Mouse (Mus musculus): ENCODE results near the gene Gm14190.
"Not testable (repeated sequence)": the region's sequence is repeated elsewhere in the genome, so short reads cannot be mapped to it uniquely, and the experiment has no call there.

Gm14190 gene

DNA sequence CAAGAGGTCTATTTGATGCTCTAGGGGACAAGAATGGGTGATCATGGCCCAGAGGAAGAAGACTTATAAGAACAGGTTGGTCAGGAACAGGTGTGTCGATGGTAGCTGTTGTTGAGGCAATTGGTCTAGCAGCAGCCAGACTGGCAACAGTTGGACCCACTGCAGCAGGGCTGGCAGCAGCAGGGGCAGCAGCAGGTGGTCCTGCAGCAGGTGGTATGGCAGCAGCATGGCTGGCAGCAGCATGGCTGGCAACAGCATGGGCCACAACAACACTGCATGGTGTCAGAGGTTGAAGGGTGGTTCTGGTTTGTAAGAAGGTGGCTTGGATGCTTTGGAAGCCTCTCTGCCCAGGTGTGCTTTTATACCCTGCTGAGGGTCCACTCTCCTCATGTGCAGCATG is at the start of gene Gm14190:
TSS of gene Gm14190 (minus strand) at position 278 of the 400 bp plus-strand sequence.
- DNase-seq, result no peak

GRCm38 (mm10) chr11:99734190-99734589 is 43.6 kb upstream of the Gm14190 start, which contains the start of gene Gm14180:
Gene Gm14180 (minus strand): TSS chr11:99734290.
- no peak for DNase-seq

GRCm38 (mm10) chr11:99724061-99724460 is 33.5 kb upstream of the Gm14190 start:
- DNase-seq, result no peak

GRCm38 (mm10) chr11:99718759-99719158 is 28.2 kb upstream of the Gm14190 start:
- DNase-seq, result no peak

- not testable (repeated sequence) for DNase-seq
These were observed 5.3 kb downstream of the Gm14190 start for GRCm38 (mm10) chr11:99685235-99685634.

DNA sequence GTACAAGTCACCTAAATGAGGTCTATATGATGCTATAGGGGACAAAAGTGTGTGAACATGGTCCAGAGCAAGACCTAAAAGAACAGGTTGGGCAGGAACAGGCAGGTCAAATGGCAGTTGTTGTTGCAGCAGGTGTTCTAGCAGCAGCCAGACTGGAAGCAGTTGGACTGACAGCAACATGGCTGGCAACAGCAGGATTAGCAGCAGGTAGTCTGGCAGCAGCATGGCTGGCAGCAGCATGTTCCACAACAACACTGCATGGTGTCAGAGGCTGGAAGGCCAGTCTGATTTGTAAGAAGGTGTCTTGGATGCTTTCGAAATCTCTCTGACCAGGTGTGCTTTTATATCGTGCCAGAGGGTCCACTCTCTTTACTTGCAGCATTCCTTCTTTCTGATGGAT is 7.1 kb downstream of the Gm14190 start:
- no peak for DNase-seq

DNA sequence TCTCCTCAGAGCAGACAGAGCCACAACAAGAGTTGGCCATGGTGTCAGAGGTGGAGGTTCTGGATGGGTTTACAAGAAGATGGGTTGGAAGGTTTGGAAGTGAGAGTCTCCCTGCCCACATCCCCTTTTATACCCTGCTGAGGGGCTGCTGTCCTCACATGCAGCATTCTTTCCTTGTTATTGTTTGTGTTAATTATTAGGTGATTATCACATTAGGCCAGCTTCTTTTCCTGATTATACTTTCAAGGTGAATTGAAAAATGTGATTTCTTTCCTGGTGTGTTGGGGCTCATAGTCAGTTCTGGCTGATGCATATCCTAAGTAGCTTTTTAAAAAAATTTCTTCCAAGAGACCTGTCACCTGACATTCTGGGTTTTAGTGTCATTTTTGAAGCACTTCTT is 24.7 kb downstream of the Gm14190 start, which contains the start of gene Krtap4-6:
TSS of gene Krtap4-6 (minus strand) at position 101 of the 400 bp plus-strand sequence.
- no peak for DNase-seq

DNA sequence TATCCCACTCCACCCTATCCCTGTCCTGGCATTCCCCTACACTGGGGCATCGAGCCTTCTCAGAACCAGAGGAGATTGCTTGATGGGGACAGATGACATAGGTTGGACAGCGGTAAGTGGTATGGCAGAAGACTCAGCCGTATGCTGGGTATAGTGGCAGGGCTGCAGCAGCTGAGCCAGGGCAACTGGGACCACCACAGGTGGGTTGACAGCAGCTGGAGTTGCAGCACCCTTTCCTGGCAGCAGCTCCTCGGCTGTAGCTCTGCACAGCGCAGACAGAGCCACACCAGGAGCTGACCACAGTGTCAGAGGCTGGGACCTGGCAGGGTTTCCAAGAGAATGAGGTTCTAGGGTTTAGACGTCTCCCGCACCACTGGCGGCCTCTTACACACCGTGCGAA is 27.7 kb downstream of the Gm14190 start:
- no peak for DNase-seq

- DNase-seq, result no peak
These were observed 31.3 kb downstream of the Gm14190 start for GRCm38 (mm10) chr11:99659256-99659655.

GRCm38 (mm10) chr11:99658467-99659010 is 32.0 kb downstream of the Gm14190 start, which contains the start of gene Gm11563:
Gene Gm11563 (minus strand): TSS chr11:99658960.
- DNase-seq, result not testable (repeated sequence)

DNA sequence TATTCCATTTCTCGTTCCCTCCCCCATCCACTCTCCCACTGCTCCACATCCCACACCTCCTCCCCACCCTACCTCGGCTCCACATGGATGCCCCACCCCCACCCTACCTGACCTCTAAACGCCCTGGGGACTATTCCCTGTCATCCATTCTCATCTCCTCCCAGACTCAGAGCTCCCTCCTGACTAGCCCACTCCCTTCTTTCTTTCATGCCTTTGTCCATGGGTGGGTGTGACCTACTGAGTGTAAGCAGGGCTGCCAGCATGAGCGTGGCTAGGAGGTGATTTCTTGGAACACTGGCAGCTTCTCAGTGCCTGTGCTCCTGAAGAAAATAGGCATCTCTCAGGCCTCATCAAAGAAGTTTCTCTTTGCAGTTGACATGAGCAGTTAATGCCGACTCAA is 33.5 kb downstream of the Gm14190 start:
- no peak for DNase-seq

GRCm38 (mm10) chr11:99650136-99650535 is 40.4 kb downstream of the Gm14190 start, which contains the start of gene Gm11555:
Gene Gm11555 (minus strand): TSS chr11:99650236.
- DNase-seq, result no peak

GRCm38 (mm10) chr11:99646444-99646843 is 44.1 kb downstream of the Gm14190 start:
- no peak for DNase-seq

DNA sequence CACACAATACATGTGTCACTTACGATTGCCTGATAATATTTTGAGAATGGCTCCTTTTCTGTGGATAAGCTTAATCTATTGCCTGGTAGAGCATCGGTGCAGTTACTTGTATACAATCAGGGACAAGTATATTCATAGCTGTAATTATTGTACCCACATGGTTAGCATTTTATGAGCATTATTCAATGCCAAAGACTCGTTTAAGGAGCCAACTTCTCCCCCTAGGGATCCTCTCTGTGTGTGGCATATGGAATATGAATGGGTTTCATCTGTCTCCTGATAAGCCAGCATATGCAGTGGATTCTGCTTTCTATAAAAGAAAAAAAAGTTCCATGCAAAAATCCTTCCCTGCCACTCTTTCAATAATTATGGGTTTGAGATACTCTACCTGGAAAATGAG is 46.2 kb downstream of the Gm14190 start:
- no peak for DNase-seq

GRCm38 (mm10) chr11:99643635-99644139 is 46.9 kb downstream of the Gm14190 start, which contains the start of gene Krtap4-7:
Gene Krtap4-7 (minus strand): TSS chr11:99644089.
- not testable (repeated sequence) for DNase-seq

- no peak for DNase-seq
These were observed 49.6 kb downstream of the Gm14190 start for GRCm38 (mm10) chr11:99640926-99641325.

All from right cerebral cortex, postnatal 4 days (tissue).